Mouse (Mus musculus) neural tube, embryonic 14.5 days (tissue): Measurements from ENCODE around the gene Ntn4. TPM values are rescaled to one million over a fixed set of nuclear protein-coding genes. Genes with fewer than 3 reads are reported as not detected.

Experiments
- ATAC-seq: fragments of 200-750 bp; cut with Nextera tagmentation; 2 replicates; pipeline ENCODE4 v1.8.0; 2017; ENCODE audit warnings: low read depth, mild to moderate bottlenecking, moderate TSS enrichment, moderate library complexity
- H3K27ac ChIP-seq: fragments of 300-500 bp; sonication (generic); 2 replicates; pipeline ENCODE4 v1.5.1; 2014; ENCODE audit warnings: low read depth, mild to moderate bottlenecking, control low read depth, low read length, moderate library complexity, mixed read lengths
- H3K27me3 ChIP-seq: fragments of 300-500 bp; sonication (generic); 2 replicates; pipeline ENCODE4 v1.6.1; 2014; ENCODE audit warnings: low read length; ENCODE audit not compliant: control insufficient read depth, insufficient read depth
- H3K36me3 ChIP-seq: fragments of 300-500 bp; sonication (generic); 2 replicates; pipeline ENCODE4 v1.6.1; 2014; ENCODE audit warnings: low read length, mixed read lengths; ENCODE audit not compliant: control insufficient read depth, insufficient read depth
- H3K4me1 ChIP-seq: fragments of 300-500 bp; sonication (generic); 2 replicates; pipeline ENCODE4 v1.6.1; 2014; ENCODE audit warnings: low read length; ENCODE audit not compliant: control insufficient read depth, insufficient read depth
- H3K4me2 ChIP-seq: fragments of 300-500 bp; sonication (generic); 2 replicates; pipeline ENCODE4 v1.6.1; 2014; ENCODE audit warnings: mild to moderate bottlenecking, low read depth, low read length, control low read depth
- H3K4me3 ChIP-seq: fragments of 300-500 bp; sonication (generic); 2 replicates; pipeline ENCODE4 v1.5.1; 2014; ENCODE audit warnings: low read depth, low read length, control low read depth, mixed read lengths
- H3K9ac ChIP-seq: fragments of 300-500 bp; sonication (generic); replicated peaks from 2 replicates; pipeline ENCODE4 v1.6.1; 2014; ENCODE audit warnings: low read depth, mild to moderate bottlenecking, control low read depth, low read length, mixed read lengths
- H3K9me3 ChIP-seq: fragments of 300-500 bp; sonication (generic); 2 replicates; pipeline ENCODE4 v1.6.1; 2016; ENCODE audit warnings: low read length; ENCODE audit not compliant: control insufficient read depth
- WGBS: fragments of 180-500 bp; shearing (Covaris S2); extraction: QIAGEN DNeasy Blood & Tissue Kit; methylation state at CpG from one replicate; pipeline ENCODE4 v1.1.7; 2014; 5-methylcytosine and 5-hydroxymethylcytosine counted together
- polyA plus RNA-seq: library from polyadenylated mRNA; unstranded; fragments of >200 nt; fragmentation: Nextera tagmentation; extraction: Ambion mirVana; gene quantifications from 2 replicates; pipeline ENCODE4 v1.2.1, GENCODE M21; 2014

Gene Ntn4
- polyA plus RNA-seq = 0.53 and 1.7 TPM in 2 replicates

GRCm38 (mm10) chr10:93640521-93640952, at the start of gene Ntn4:
Ntn4 (plus strand) TSS chr10:93640681.
- ATAC-seq = no peak
- H3K9me3 ChIP-seq = no peaks in the 10 kb centered on the region
- H3K27ac ChIP-seq = peak within 1 kb of the TSS; percentile 60
- H3K4me2 ChIP-seq = peak within 1 kb of the TSS; percentile 80
- 0 out of 2 replicates have a peak, but pooled peaks cover 5% of the 10 kb centered on the region for H3K4me1 ChIP-seq
- H3K27me3 ChIP-seq = no peaks in the 10 kb centered on the region
- H3K9ac ChIP-seq = peak within 1 kb of the TSS; percentile 85
- H3K36me3 ChIP-seq = no peaks in the 10 kb centered on the region
- WGBS = 2% methylated on average over 29 of the region's 30 CpGs
- peak within 1 kb of the TSS; percentile 74 for H3K4me3 ChIP-seq

DNA sequence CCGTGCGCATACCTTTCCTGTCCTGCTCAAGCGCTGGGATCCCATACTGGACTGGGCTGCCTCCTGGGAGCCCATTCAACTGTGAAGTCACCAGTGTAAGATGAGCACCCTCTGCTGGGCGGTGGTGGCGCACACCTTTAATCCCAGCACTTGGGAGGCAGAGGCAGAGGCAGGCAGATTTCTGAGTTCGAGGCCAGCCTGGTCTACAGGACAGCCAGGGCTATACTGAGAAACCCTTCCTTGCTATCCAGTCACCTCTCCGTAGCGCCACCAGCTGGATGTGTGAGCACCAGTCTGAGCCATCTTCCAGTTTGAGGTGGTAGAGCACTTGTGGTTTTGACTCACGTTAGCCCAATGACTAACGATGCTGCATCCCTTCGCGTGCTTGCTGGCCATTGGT, 48.0 kb upstream of the Ntn4 start:
- no peaks in the 10 kb centered on the region for H3K9me3 ChIP-seq
- ATAC-seq = no peak
- H3K36me3 ChIP-seq = no peaks in the 10 kb centered on the region
- no peak overlapping the region for H3K9ac ChIP-seq
- H3K27me3 ChIP-seq = no peaks in the 10 kb centered on the region; the same call in 1 of the 2 replicates
- no peak overlapping the region for H3K4me2 ChIP-seq
- H3K27ac ChIP-seq = no peak overlapping the region
- no peak overlapping the region for H3K4me3 ChIP-seq
- 60% methylated on average over 12 of the region's 12 CpGs for WGBS
- H3K4me1 ChIP-seq = peaks cover 9% of the 10 kb centered on the region

- Histone ChIP-seq H3K9ac (peak overlapping the region; percentile 55), H3K27ac (no peak overlapping the region), H3K36me3 (no peaks in the 10 kb centered on the region), H3K4me1 (no peaks in the 10 kb centered on the region), H3K4me2 (peak overlapping the region; percentile 79), H3K27me3 (no peaks in the 10 kb centered on the region; the same call in 1 of the 2 replicates), H3K4me3 (peak overlapping the region; percentile 42), H3K9me3 (no peaks in the 10 kb centered on the region)
- 1% methylated on average over 22 of the region's 22 CpGs for WGBS
- peak; percentile 76 for ATAC-seq
Observed at GRCm38 (mm10) chr10:93594022-93594482, 46.4 kb upstream of the Ntn4 start.

GRCm38 (mm10) chr10:93595831-93596230, 44.6 kb upstream of the Ntn4 start:
- ATAC-seq = no peak
- Histone ChIP-seq H3K4me1 (no peaks in the 10 kb centered on the region), H3K27me3 (no peaks in the 10 kb centered on the region), H3K27ac (no peak overlapping the region), H3K9me3 (no peaks in the 10 kb centered on the region), H3K9ac (no peak overlapping the region), H3K36me3 (no peaks in the 10 kb centered on the region), H3K4me2 (no peak overlapping the region), H3K4me3 (no peak overlapping the region)
- WGBS = 68% methylated on average over 4 of the region's 4 CpGs

DNA sequence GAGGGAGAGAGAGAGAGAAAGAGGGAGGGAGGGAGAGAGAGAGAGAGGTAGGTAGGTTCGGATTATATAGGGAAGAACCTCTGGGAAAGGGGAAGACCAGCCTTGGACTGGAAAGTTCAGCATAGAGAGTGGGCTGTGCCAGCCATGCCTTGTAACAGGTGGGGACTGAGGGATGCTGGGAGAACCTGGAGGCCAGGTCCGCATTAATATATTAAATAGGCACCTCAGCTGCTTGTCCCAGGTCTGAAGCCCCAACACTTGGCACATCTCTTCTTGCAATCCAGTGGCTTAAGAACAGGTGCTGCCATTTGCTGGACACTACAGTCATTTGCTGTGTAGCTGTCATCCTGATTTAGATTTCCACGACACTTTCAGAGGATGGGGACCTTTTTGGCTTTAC, 43.8 kb upstream of the Ntn4 start:
- Histone ChIP-seq H3K4me1 (no peaks in the 10 kb centered on the region), H3K36me3 (no peaks in the 10 kb centered on the region), H3K9ac (no peak overlapping the region), H3K4me2 (no peak overlapping the region), H3K9me3 (no peaks in the 10 kb centered on the region), H3K4me3 (no peak overlapping the region), H3K27ac (no peak overlapping the region), H3K27me3 (no peaks in the 10 kb centered on the region)
- ATAC-seq = no peak
- 71% methylated on average over 3 of the region's 3 CpGs for WGBS

- WGBS = 84% methylated on average over 5 of the region's 5 CpGs
- no peak for ATAC-seq
- Histone ChIP-seq H3K36me3 (no peaks in the 10 kb centered on the region), H3K27ac (no peak overlapping the region), H3K4me3 (no peak overlapping the region), H3K4me1 (no peaks in the 10 kb centered on the region), H3K9me3 (no peaks in the 10 kb centered on the region), H3K27me3 (no peaks in the 10 kb centered on the region), H3K4me2 (no peak overlapping the region), H3K9ac (no peak overlapping the region)
Observed at GRCm38 (mm10) chr10:93602309-93602708, 38.2 kb upstream of the Ntn4 start.

- Histone ChIP-seq H3K36me3 (no peaks in the 10 kb centered on the region), H3K27ac (no peak overlapping the region), H3K4me2 (no peak overlapping the region), H3K9ac (no peak overlapping the region), H3K27me3 (no peaks in the 10 kb centered on the region), H3K4me3 (no peak overlapping the region), H3K9me3 (no peaks in the 10 kb centered on the region), H3K4me1 (no peaks in the 10 kb centered on the region)
- WGBS = 89% methylated on average over 1 of the region's 1 CpGs
- no peak for ATAC-seq
Observed at GRCm38 (mm10) chr10:93603256-93603655, 37.2 kb upstream of the Ntn4 start.

- no peak overlapping the region for H3K4me2 ChIP-seq
- no peaks in the 10 kb centered on the region for H3K9me3 ChIP-seq
- 93% methylated on average over 9 of the region's 9 CpGs for WGBS
- H3K4me1 ChIP-seq = no peaks in the 10 kb centered on the region
- no peak overlapping the region for H3K27ac ChIP-seq
- no peaks in the 10 kb centered on the region for H3K36me3 ChIP-seq
- no peaks in the 10 kb centered on the region for H3K27me3 ChIP-seq
- no peak overlapping the region for H3K9ac ChIP-seq
- H3K4me3 ChIP-seq = no peak overlapping the region
- no peak for ATAC-seq
Observed at GRCm38 (mm10) chr10:93606326-93606725, 34.2 kb upstream of the Ntn4 start.

DNA sequence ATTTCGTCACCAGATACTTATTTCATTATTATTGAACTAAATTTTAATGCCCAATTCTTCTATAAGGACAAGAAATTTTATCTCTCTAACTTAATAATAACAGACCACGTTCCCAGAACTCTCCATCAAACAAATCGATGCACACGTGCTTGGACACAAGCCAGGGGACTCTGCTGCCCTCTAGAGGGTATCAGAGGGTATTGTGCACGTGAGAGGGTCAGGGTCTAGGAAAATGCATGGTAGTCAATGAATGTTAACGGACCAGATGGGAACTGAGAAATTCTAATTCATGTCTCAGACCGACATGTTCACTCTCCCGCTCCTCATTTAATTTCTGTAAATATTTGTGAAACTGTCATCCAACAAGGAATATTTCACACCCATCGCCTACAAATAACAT, 32.4 kb upstream of the Ntn4 start:
- no peaks in the 10 kb centered on the region for H3K27me3 ChIP-seq
- no peaks in the 10 kb centered on the region for H3K9me3 ChIP-seq

More for the DNA sequence above, 32.4 kb upstream of the Ntn4 start:
- Histone ChIP-seq H3K4me3 (no peak overlapping the region), H3K27ac (no peak overlapping the region), H3K36me3 (no peaks in the 10 kb centered on the region), H3K4me1 (no peaks in the 10 kb centered on the region), H3K9ac (no peak overlapping the region), H3K4me2 (no peak overlapping the region)
- no peak for ATAC-seq
- WGBS = 50% methylated on average over 9 of the region's 9 CpGs
